Mouse (Mus musculus) lung, adult 2 months (tissue): ENCODE data around the gene Lcorl. TPM values are rescaled to one million over a fixed set of nuclear protein-coding genes. Genes with fewer than 3 reads are reported as not detected.
"Not testable (repeated sequence)": the region's sequence is repeated elsewhere in the genome, so short reads cannot be mapped to it uniquely, and the experiment has no call there.

Source experiments
- DNase-seq: peaks from one replicate; pipeline ENCODE4 v3.0.0; 2022
- H3K4me1 ChIP-seq: fragments of 200-500 bp; 2 replicates; pipeline ENCODE4 v1.6.1; 2011; ENCODE audit warnings: low read length; ENCODE audit not compliant: control insufficient read depth, insufficient read depth
- H3K4me3 ChIP-seq: fragments of 200-500 bp; replicated peaks from 2 replicates; pipeline ENCODE3; 2011; ENCODE audit warnings: low read depth, mild to moderate bottlenecking, control low read depth, low read length; ENCODE audit errors: extremely low read depth
- CTCF ChIP-seq: fragments of 200-500 bp; IDR thresholded peaks from 2 replicates; pipeline ENCODE4 v1.5.1; 2011; ENCODE audit warnings: mild to moderate bottlenecking, low read length, control low read depth; ENCODE audit not compliant: insufficient read depth
- POLR2A ChIP-seq: fragments of 200-500 bp; IDR thresholded peaks from 2 replicates; pipeline ENCODE4 v1.6.1; 2011; ENCODE audit warnings: low read depth, mild to moderate bottlenecking, control low read depth, low read length, borderline replicate concordance; ENCODE audit errors: extremely low read depth
- WGBS: fragments of 180-500 bp; shearing (Covaris S2); methylation state at CpG from one replicate; pipeline ENCODE4 v1.1.7; 2018; 5-methylcytosine and 5-hydroxymethylcytosine counted together
- polyA plus RNA-seq: library from polyadenylated mRNA; depleted of rRNA; stranded (reverse); fragments of >200 nt; gene quantifications from 2 replicates; pipeline ENCODE4 v1.2.3, GENCODE M21; 2012

Lcorl gene
- polyA plus RNA-seq, 1 experiment = 1.4 TPM

GRCm38 (mm10) chr5:45683388-45683787 lies 174.0 kb downstream of the Lcorl start:
- WGBS = 88% methylated on average over 1 of the region's 1 CpGs
- Histone ChIP-seq H3K4me3 (no peak overlapping the region), H3K4me1 (no peaks in the 10 kb centered on the region)
- DNase-seq = no peak
- no peak for TF ChIP-seq CTCF

- no peak overlapping the region for H3K4me3 ChIP-seq
- TF ChIP-seq CTCF = no peak
- TF ChIP-seq POLR2A = no peak
- no peak for DNase-seq
- no peaks in the 10 kb centered on the region for H3K4me1 ChIP-seq
These were observed 177.5 kb downstream of the Lcorl start for GRCm38 (mm10) chr5:45679955-45680354.

DNA sequence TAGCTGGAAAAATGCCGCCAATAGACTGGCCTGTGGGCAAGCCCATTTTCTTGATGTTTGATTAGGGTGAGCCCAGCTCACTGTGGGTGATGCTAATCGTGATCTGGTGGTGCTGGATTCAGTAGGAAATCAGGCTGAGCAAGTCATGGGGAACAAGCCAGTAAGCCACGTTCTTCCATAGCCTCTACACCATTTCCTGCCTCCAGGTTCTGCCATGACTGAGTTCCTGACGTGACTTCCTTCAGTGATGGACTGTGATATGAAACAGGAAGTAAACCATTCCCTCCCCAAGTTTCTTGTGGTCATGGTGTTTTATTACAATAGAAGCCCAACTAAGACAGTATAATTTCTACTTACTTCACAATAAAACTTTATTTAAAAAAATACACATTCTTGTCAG lies 179.8 kb downstream of the Lcorl start:
- no peak overlapping the region for H3K4me3 ChIP-seq
- WGBS = 65% methylated on average over 4 of the region's 4 CpGs
- TF ChIP-seq POLR2A = no peak
- TF ChIP-seq CTCF = no peak
- DNase-seq = no peak
- H3K4me1 ChIP-seq = no peaks in the 10 kb centered on the region

GRCm38 (mm10) chr5:45675032-45675431 lies 182.4 kb downstream of the Lcorl start:
- Histone ChIP-seq H3K4me1 (no peaks in the 10 kb centered on the region; the same call in 1 of the 2 replicates), H3K4me3 (no peak overlapping the region)
- no peak for TF ChIP-seq POLR2A
- TF ChIP-seq CTCF = no peak
- no peak for DNase-seq
- WGBS = 96% methylated on average over 1 of the region's 1 CpGs

DNA sequence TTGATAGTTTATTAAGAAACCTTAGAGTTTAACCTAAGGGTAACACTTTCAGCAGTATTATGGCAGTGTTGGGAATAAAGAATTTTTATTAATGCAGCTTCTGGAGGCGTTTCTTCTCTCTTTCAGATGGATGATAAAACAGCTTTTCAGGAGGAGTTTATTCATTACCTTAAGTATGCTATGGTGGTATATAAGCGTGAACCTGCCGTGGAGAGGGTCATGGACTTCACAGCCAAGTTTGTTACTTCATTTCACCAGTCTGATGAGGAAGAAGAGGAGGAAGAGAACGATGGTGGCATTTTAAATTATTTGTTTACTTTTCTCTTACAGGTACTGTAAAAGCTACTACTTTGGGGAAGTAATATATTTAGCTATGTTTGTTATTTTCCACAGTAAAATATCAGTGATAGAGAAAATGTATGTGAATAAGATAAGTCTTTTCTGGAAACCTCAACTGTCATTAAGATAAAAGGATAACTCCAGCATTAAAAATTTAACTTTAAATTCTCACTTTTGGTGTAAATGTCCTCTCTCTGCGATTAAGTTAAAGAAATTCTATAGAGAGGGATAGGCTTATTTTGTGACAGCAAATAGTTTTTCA lies 186.4 kb downstream of the Lcorl start:
- Histone ChIP-seq H3K4me1 (peaks cover 4% of the 10 kb centered on the region), H3K4me3 (no peak overlapping the region)
- TF ChIP-seq CTCF (no peak), POLR2A (no peak)
- DNase-seq = no peak
- WGBS = 39% methylated on average over 5 of the region's 5 CpGs

DNA sequence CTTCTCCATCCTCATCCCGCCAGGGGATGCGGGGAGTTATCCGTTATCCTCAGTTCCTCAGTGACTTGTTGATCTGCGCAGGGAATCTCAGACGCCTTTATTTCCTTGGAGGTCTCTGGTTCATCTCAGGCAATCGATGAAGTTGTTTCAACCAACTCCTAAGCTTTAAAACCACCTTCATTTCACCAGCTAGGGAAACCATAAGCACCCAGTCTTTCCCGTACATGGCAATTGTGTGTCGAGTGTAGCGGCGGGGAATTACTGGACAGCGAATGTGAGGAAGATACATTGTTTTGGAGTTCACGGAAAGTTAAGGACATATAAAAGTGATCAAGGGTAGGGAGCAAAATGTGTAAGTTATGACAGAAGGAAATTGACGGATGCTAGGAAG lies 187.1 kb downstream of the Lcorl start:
- TF ChIP-seq CTCF = no peak
- TF ChIP-seq POLR2A = no peak
- no peak overlapping the region for H3K4me3 ChIP-seq
- no peak for DNase-seq
- H3K4me1 ChIP-seq = peaks cover 4% of the 10 kb centered on the region
- under 1% methylated on average over 13 of the region's 13 CpGs for whole genome bisulfite sequencing

DNA sequence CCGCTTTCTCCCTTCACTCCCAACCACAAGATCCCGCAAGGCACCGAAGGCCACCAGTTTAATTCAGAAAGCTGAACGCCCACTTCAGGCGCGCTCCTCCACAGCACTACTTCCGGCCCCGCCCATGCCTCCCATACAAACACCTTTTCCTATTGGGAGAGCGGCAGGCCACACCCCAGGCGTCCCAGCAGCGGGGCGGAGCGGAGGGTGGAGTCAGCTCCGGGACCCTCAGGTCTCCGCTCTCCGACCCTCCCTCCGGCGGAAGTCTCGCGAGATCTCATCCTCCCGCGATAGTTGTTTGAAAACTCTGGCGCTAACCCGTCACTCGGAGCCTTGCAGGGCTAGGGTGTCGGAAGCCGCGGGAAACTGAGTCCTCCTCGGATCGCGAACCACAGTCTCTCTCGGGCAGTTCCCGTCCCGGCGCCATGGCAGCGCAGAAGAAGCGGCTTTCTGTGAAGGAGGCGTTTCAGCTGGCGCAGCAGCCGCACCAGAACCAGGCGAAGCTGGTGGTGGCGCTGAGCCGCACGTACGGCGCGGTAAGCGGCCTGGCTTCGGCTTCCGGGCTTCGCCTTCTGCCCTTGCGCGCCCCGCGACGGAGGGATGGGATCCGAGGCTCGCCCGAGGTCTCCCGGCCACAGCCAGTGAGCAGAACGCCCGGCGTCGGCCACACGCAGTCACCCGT lies 187.7 kb downstream of the Lcorl start, which contains the start of gene Ncapg:
Gene Ncapg (plus strand): TSS at position 322 of the 682 bp plus-strand sequence.
- peaks cover 4% of the 10 kb centered on the region for H3K4me1 ChIP-seq
- peak within 1 kb of the TSS; percentile 83 for H3K4me3 ChIP-seq
- 0% methylated on average over 66 of the region's 66 CpGs for WGBS
- DNase-seq = peak; percentile 100
- TF ChIP-seq CTCF = no peak
- TF ChIP-seq POLR2A = peak; percentile 38; the same call in 1 of the 2 replicates

- Histone ChIP-seq H3K4me1 (peaks cover 4% of the 10 kb centered on the region), H3K4me3 (peak overlapping the region; percentile 83)
- no peak for TF ChIP-seq CTCF
- no peak for TF ChIP-seq POLR2A
- WGBS = under 1% methylated on average over 27 of the region's 27 CpGs
- no peak for DNase-seq
These were observed 188.2 kb downstream of the Lcorl start for GRCm38 (mm10) chr5:45669234-45669597.

- peak; percentile 3 for DNase-seq
- Histone ChIP-seq H3K4me3 (peak overlapping the region; percentile 83), H3K4me1 (peaks cover 4% of the 10 kb centered on the region)
- WGBS = 0% methylated on average over 3 of the region's 3 CpGs
- TF ChIP-seq POLR2A (no peak), CTCF (no peak)
These were observed 188.6 kb downstream of the Lcorl start for GRCm38 (mm10) chr5:45668831-45669230.

DNA sequence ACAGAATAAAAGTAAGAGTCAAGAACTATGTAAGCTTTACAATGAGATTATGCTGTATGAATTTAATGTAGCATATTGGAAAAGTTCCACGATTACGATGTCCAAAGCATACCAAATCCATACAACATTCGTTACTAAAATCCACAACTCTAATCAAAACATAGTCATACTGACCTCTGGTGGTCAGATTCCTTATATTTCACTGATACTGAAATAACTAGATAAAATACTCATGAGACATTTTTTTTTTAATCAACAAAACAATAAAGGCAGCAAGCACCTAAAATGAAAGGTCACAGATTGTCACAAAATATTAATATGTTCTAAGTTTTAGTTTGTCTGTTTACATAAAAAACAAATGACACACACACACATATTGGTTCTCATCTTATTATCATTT lies 189.1 kb downstream of the Lcorl start:
- Histone ChIP-seq H3K4me1 (peaks cover 4% of the 10 kb centered on the region), H3K4me3 (peak overlapping the region; percentile 27)
- 3% methylated on average over 3 of the region's 3 CpGs for WGBS
- TF ChIP-seq POLR2A (no peak), CTCF (0 out of 2 replicates have a peak, but pooled peaks have one; percentile 6)
- DNase-seq = no peak

GRCm38 (mm10) chr5:45658406-45658805 lies 199.0 kb downstream of the Lcorl start:
- H3K4me1 ChIP-seq, H3K4me3 ChIP-seq, DNase-seq: not testable (repeated sequence)
- WGBS = 93% methylated on average over 13 of the region's 13 CpGs
